Mouse (Mus musculus) liver, embryonic 14 days (tissue): ENCODE results near the gene Uts2. TPM values are rescaled to one million over a fixed set of nuclear protein-coding genes. Genes with fewer than 3 reads are reported as not detected.

Experiments used
- polyA plus RNA-seq: library from polyadenylated mRNA; depleted of rRNA; stranded (reverse); fragments of >200 nt; gene quantifications from 2 replicates; pipeline ENCODE4 v1.2.3, GENCODE M21; 2012; rRNA removed

Gene Uts2
- polyA plus RNA-seq = not detected in 2 replicates

GRCm38 (mm10) chr4:150996797-150997196 lies at the start of gene Uts2:
Gene Uts2, plus strand, starts transcription at chr4:150997097.

DNA sequence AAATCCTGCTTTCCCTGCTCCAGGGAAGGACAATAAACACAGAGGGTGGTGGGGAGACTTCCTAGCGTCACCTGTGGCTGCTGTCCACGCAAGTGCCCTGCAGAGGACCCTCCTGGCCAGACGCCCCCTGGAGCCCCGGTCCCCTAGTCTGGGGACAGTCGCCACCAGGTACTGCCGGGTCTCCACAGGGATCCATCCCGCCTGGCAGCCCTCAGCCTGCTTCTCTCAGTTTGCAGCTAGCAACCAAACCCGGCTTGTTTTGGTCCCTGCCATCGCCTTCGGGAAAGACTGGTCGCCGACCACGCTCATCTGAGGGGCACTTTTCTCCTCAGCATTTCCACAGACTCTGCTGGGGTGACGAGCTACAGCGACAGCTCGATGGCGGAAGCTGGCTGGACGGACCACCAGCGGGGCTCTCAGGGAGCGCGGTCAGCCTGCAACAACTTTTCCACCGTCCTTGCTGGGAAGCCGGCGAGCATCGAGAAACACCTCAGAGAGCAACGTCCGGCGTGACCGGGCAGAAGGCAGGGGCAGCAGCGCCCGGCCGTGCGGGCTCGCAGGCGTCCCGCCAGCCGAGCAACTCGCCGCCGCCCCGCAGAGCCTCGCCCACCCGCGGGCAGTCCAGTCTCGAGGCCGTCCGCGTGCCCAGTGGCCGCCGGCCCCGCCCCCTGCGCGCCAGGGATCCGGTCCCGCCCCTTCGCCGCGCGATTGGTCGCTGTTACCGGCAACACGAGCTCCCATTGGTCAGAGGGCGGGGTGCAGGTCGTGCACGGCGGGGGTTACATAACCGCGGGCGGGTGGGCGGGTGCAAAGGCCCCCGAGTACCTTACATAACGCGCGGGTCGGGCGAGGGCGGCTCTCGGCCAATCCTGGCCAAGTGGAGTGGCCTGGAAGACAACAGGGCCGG lies 47.4 kb downstream of the Uts2 start, which contains the start of gene Per3:
Per3 (minus strand) TSS at position 629 of the 907 bp plus-strand sequence.

Other genes with a start within 250 kb of the Uts2 start
- 11.8 and 13.9 TPM in 2 replicates for gene Errfi1, start 143.2 kb upstream of the Uts2 start, polyA plus RNA-seq
- gene Park7, start 82.7 kb upstream of the Uts2 start, polyA plus RNA-seq = 195 TPM in 2 replicates
- 0.09 TPM in 2 replicates for gene Tnfrsf9, start 82.5 kb upstream of the Uts2 start, polyA plus RNA-seq
- gene Per3, start 47.6 kb downstream of the Uts2 start, polyA plus RNA-seq = 1.8 and 2.5 TPM in 2 replicates
- 25.3 and 28.4 TPM in 2 replicates for gene Vamp3, start 60.9 kb downstream of the Uts2 start, polyA plus RNA-seq
- gene Gm13090, start 92.5 kb downstream of the Uts2 start, polyA plus RNA-seq = not detected in 2 replicates